Mouse (Mus musculus) left cerebral cortex, adult 18-20 months (tissue): Measurements from ENCODE around the gene Kazald1. TPM values are rescaled to one million over a fixed set of nuclear protein-coding genes. Genes with fewer than 3 reads are reported as not detected.

ENCODE experiments used
- total RNA-seq, 2 experiments: library from RNA; stranded (reverse); gene quantifications; 2 replicates each; pipeline ENCODE4 v1.2.3; 2021

The Kazald1 gene
- total RNA-seq, 2 experiments from 2014 or later, result 6.7 to 7.3 TPM

Other genes with a start within 250 kb of the Kazald1 start
- 10 to 100 TPM; 37.9 to 38.0 TPM for gene Slf2, start 144.1 kb upstream of the Kazald1 start, total RNA-seq
- 10 to 100 TPM; 17.2 to 18.4 TPM for gene Sema4g, start 86.1 kb upstream of the Kazald1 start, total RNA-seq
- 10 to 100 TPM; 13.8 to 14.9 TPM for gene Twnk, start 69.6 kb upstream of the Kazald1 start, total RNA-seq
- 10 to 100 TPM; 38.9 to 44.2 TPM for gene Mrpl43, start 68.8 kb upstream of the Kazald1 start, total RNA-seq
- 10 to 100 TPM; 39.9 to 43.2 TPM for gene Lzts2, start 60.8 kb upstream of the Kazald1 start, total RNA-seq
- 1 to 10 TPM; 4.3 to 5.6 TPM for gene Pdzd7, start 29.5 kb upstream of the Kazald1 start, total RNA-seq
- gene Sfxn3, start 27.7 kb upstream of the Kazald1 start, total RNA-seq, result 100 to 1,000 TPM; 118 to 125 TPM
- not detected for gene Tlx1, start 75.4 kb downstream of the Kazald1 start, total RNA-seq
- not detected for gene Lbx1, start 160.6 kb downstream of the Kazald1 start, total RNA-seq